Mouse (Mus musculus): ENCODE data around the gene Sec1. TPM values are rescaled to one million over a fixed set of nuclear protein-coding genes. Genes with fewer than 3 reads are reported as not detected.

The Sec1 gene
- total RNA-seq, 2 experiments from 2014 or later: 1.1 to 1.2 TPM

- peak; percentile 93 for TF ChIP-seq CTCF (IDR thresholded peaks at IDR 0.05)
- Histone ChIP-seq H3K4me3 (peak overlapping the region; percentile 46), H3K27ac (peak overlapping the region; percentile 84)
- intact Hi-C loops (cut with DNase I): no loop called here
- peak; percentile 87 for DNase-seq (ENCODE audit: extremely low spot score in 1 of 2, low spot score in 2 of 2)
These were observed 65.6 kb downstream of the Sec1 start for GRCm38 (mm10) chr7:45628364-45629294.

Other genes with a start within 250 kb of the Sec1 start
- gene Ftl1, start 234.5 kb downstream of the Sec1 start, total RNA-seq (2021): 100 to 1,000 TPM; 200 to 208 TPM
- gene Bax, start 227.5 kb downstream of the Sec1 start, total RNA-seq (2021): 10 to 100 TPM; 66.9 to 67.4 TPM
- gene Tulp2, start 212.5 kb downstream of the Sec1 start, total RNA-seq (2021): under 1 TPM in 1 of 2 experiments, not detected in 1; 0.30 TPM
- gene Gm45808, start 207.6 kb downstream of the Sec1 start, total RNA-seq (2021): 1 to 10 TPM; 1.5 to 2.0 TPM
- gene Dhdh, start 205.6 kb downstream of the Sec1 start, total RNA-seq (2021): 1 to 10 TPM; 3.7 to 4.8 TPM
- gene Nucb1, start 184.0 kb downstream of the Sec1 start, total RNA-seq (2021): 100 to 1,000 TPM in 1 of 2 experiments, 10 to 100 TPM in 1; 95.4 to 106 TPM
- 10 to 100 TPM; 25.2 to 29.3 TPM for gene Ppp1r15a, start 168.1 kb downstream of the Sec1 start, total RNA-seq (2021)
- 1 to 10 TPM; 4.2 to 5.1 TPM for gene Plekha4, start 168.1 kb downstream of the Sec1 start, total RNA-seq (2021)
- under 1 TPM; 0.61 to 0.68 TPM for gene Hsd17b14, start 139.5 kb downstream of the Sec1 start, total RNA-seq (2021)
- 10 to 100 TPM; 25.4 to 26.2 TPM for gene Bcat2, start 124.2 kb downstream of the Sec1 start, total RNA-seq (2021)
- gene Fgf21, start 78.9 kb downstream of the Sec1 start, total RNA-seq (2021): not detected
- not detected for gene Fut1, start 77.1 kb downstream of the Sec1 start, total RNA-seq (2021)
- gene Izumo1, start 72.6 kb downstream of the Sec1 start, total RNA-seq (2021): under 1 TPM in 1 of 2 experiments, not detected in 1; 0.34 TPM
- 1 to 10 TPM; 6.1 to 8.0 TPM for gene Rasip1, start 66.9 kb downstream of the Sec1 start, total RNA-seq (2021)
- gene Mamstr, start 54.4 kb downstream of the Sec1 start, total RNA-seq (2021): 1 to 10 TPM; 3.5 to 3.9 TPM
- gene Fut2, start 28.0 kb downstream of the Sec1 start, total RNA-seq (2021): under 1 TPM in 1 of 2 experiments, not detected in 1; 0.11 TPM
- 1 to 10 TPM; 6.4 to 6.9 TPM for gene Ntn5, start 10.4 kb downstream of the Sec1 start, total RNA-seq (2021)
- 100 to 1,000 TPM; 211 to 244 TPM for gene Car11, start 5.4 kb upstream of the Sec1 start, total RNA-seq (2021)
- gene Dbp, start 10.7 kb upstream of the Sec1 start, total RNA-seq (2021): 100 to 1,000 TPM in 1 of 2 experiments, 10 to 100 TPM in 1; 60.3 to 104 TPM
- gene Rpl18, start 21.1 kb upstream of the Sec1 start, total RNA-seq (2021): 100 to 1,000 TPM; 318 to 325 TPM
- gene Sphk2, start 23.6 kb upstream of the Sec1 start, total RNA-seq (2021): 10 to 100 TPM; 30.8 to 34.4 TPM
- under 1 TPM; 0.37 to 0.41 TPM for gene Fam83e, start 26.8 kb upstream of the Sec1 start, total RNA-seq (2021)
- not detected for gene Spaca4, start 31.4 kb upstream of the Sec1 start, total RNA-seq (2021)
- gene Lmtk3, start 89.3 kb upstream of the Sec1 start, total RNA-seq (2021): 100 to 1,000 TPM; 258 to 279 TPM
- 10 to 100 TPM; 11.3 to 13.6 TPM for gene Sult2b1, start 90.3 kb upstream of the Sec1 start, total RNA-seq (2021)
- 100 to 1,000 TPM; 172 to 185 TPM for gene Cyth2, start 120.2 kb upstream of the Sec1 start, total RNA-seq (2021)
- 1 to 10 TPM; 2.3 to 2.5 TPM for gene Kcnj14, start 130.4 kb upstream of the Sec1 start, total RNA-seq (2021)
- gene Grwd1, start 136.5 kb upstream of the Sec1 start, total RNA-seq (2021): 10 to 100 TPM; 17.9 to 22.1 TPM
- gene Kdelr1, start 178.4 kb upstream of the Sec1 start, total RNA-seq (2021): 10 to 100 TPM; 67.4 to 75.4 TPM
- gene Grin2d, start 184.0 kb upstream of the Sec1 start, total RNA-seq (2021): 10 to 100 TPM; 13.4 to 14.7 TPM
- not detected for gene Syngr4, start 202.3 kb upstream of the Sec1 start, total RNA-seq (2021)
- 10 to 100 TPM; 21.8 to 22.3 TPM for gene Tmem143, start 202.5 kb upstream of the Sec1 start, total RNA-seq (2021)
- gene Emp3, start 227.0 kb upstream of the Sec1 start, total RNA-seq (2021): 1 to 10 TPM; 3.1 to 8.7 TPM
- gene Ccdc114, start 229.7 kb upstream of the Sec1 start, total RNA-seq (2021): 1 to 10 TPM; 2.3 TPM

Data from left cerebral cortex, adult 2 months (tissue).